In the genomic region with DNA sequence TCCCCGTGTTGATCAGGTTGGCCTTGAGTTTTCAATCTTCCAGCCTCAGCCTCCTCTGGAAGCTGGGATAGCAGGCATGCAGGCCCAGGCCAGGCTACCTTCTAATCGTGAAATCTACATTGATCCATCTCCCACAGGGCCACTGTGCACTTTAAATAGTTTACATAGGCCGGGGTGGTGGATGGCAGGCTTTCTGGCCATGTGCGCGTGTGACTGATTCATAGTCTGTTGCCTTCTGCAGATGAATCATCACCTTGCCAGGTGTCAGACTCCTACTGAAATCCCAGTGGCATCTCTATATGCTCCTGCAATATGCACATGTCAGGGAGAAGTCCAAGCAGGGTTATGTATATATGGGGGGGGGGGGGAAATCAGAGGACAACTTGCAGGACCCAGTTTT, we compare ENCODE assay signal across 15 mouse cellular contexts.
DNase-seq lines count a peak whose midpoint lies in the region.
"Had no signal": no experiment of that assay in that cellular context is flagged by ENCODE, and none has a peak within 500 bp of the region (broad histone marks: within the 10 kb centered on the region; RNA-seq: fewer than 3 reads in every experiment).

No protein-coding gene starts in this region.

- intact Hi-C loops in left cerebral cortex, postnatal 25 days (cut with DNase I): loop anchor here (10.0 kb wide), 1 partner anchor 213 kb away; no protein-coding TSS in a partner anchor
- intact Hi-C loops in left cerebral cortex, postnatal 4 days (cut with DNase I): no loop called here

- DNase-seq in cerebellum, adult 11 months: peak; percentile 28
- DNase-seq in cerebellum, postnatal 14 days: no peak
- DNase-seq in frontal cortex, adult 2 months (ENCODE audit: extremely low spot score in 1 of 2, low spot score in 1 of 2): peak; percentile 58 to 71
- DNase-seq in frontal cortex, postnatal 10 days (ENCODE audit: low spot score in 2 of 2): no peak
- DNase-seq in left cerebral cortex, postnatal 25 days (ENCODE audit: low spot score in 2 of 2): peak; percentile 44 to 83
- DNase-seq in left cerebral cortex, postnatal 4 days: no peak
- DNase-seq in right cerebral cortex, postnatal 36 days (ENCODE audit: low spot score in 2 of 2): peak; percentile 40 to 59
- DNase-seq in ovary, adult 18-20 months (ENCODE audit: low spot score): no peak
- DNase-seq: adrenal gland, adult 8-10 months; gastrocnemius, postnatal 36 days; heart, postnatal 4 days; kidney, postnatal 4 days; lung, adult 18-20 months; lung, postnatal 14 days; thymus, postnatal 25 days had no signal

Comparison
In these comparisons a context has a peak if more than half of its experiments do, and no peak if none do; other contexts are left out.
1. DNase-seq: peak in cerebellum, adult 11 months (single experiment), frontal cortex, adult 2 months (2 of 2), left cerebral cortex, postnatal 25 days (2 of 2) and right cerebral cortex, postnatal 36 days (2 of 2); none in cerebellum, postnatal 14 days (0 of 2), frontal cortex, postnatal 10 days (0 of 2), left cerebral cortex, postnatal 4 days (single experiment) and ovary, adult 18-20 months (single experiment).